Comparison of ENCODE assay signal across 21 mouse cellular contexts in the genomic region with DNA sequence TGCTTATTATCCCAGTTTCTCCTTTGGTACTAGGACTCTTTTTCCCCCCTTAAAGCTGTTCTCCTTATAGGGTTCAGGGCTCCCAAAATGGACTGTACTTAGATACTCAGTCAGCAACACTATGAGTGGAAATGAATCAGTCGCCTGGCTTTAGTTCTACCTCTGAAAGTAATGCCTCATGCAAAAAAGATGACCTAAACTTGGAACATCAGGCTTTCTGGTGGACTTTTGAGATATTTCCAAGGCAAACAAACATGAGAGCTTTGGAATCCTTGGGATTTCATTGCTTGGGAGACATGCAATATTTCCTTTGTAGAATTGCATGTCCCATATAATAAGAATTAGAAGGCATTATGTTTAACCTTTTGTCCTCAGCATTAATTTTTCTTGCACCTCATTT.
DNase-seq lines count a peak whose midpoint lies in the region; ATAC-seq lines count a peak whose summit lies in the region.
"Had no signal": no experiment of that assay in that cellular context is flagged by ENCODE, and none has a peak within 500 bp of the region (broad histone marks: within the 10 kb centered on the region; RNA-seq: fewer than 3 reads in every experiment).

No protein-coding gene starts in this region.

- no peak overlapping the region for H3K4me3 ChIP-seq in heart, embryonic 10.5 days
- no peak overlapping the region for H3K4me3 ChIP-seq in neural tube, embryonic 15.5 days (replicated peaks)
- H3K4me3 ChIP-seq: forebrain, embryonic 15.5 days; heart, embryonic 13.5 days; hindbrain, embryonic 15.5 days; kidney, embryonic 15.5 days; limb, embryonic 15.5 days had no signal

- 94% methylated on average over 1 of the region's 1 CpGs for WGBS in heart, embryonic 10.5 days
- WGBS in neural tube, embryonic 15.5 days = 94% methylated on average over 1 of the region's 1 CpGs

- no peak for ATAC-seq in neural tube, embryonic 15.5 days (ENCODE audit: low FRiP score)
- ATAC-seq: activated CD4-positive, CD25-positive, alpha-beta regulatory T cell, adult 4 months; forebrain, embryonic 15.5 days had no signal

- H3K27me3 ChIP-seq in heart, embryonic 10.5 days (ENCODE audit: insufficient read depth, poor library complexity, severe bottlenecking) = no peaks in the 10 kb centered on the region
- H3K27me3 ChIP-seq in neural tube, embryonic 15.5 days (replicated peaks) = no peaks in the 10 kb centered on the region
- H3K27me3 ChIP-seq: forebrain, embryonic 15.5 days; heart, embryonic 13.5 days; hindbrain, embryonic 15.5 days; kidney, embryonic 15.5 days; limb, embryonic 15.5 days had no signal

- H3K9me3 ChIP-seq in heart, embryonic 10.5 days = no peaks in the 10 kb centered on the region
- H3K9me3 ChIP-seq in neural tube, embryonic 15.5 days (replicated peaks) = no peaks in the 10 kb centered on the region
- H3K9me3 ChIP-seq: forebrain, embryonic 15.5 days; heart, embryonic 13.5 days; hindbrain, embryonic 15.5 days; kidney, embryonic 15.5 days; limb, embryonic 15.5 days had no signal

- H3K36me3 ChIP-seq in heart, embryonic 10.5 days = no peaks in the 10 kb centered on the region
- H3K36me3 ChIP-seq in neural tube, embryonic 15.5 days = no peaks in the 10 kb centered on the region
- H3K36me3 ChIP-seq: forebrain, embryonic 15.5 days; heart, embryonic 13.5 days; hindbrain, embryonic 15.5 days; kidney, embryonic 15.5 days; limb, embryonic 15.5 days had no signal

- no peak overlapping the region for H3K9ac ChIP-seq in neural tube, embryonic 15.5 days (replicated peaks)
- H3K9ac ChIP-seq: forebrain, embryonic 15.5 days; heart, embryonic 13.5 days; hindbrain, embryonic 15.5 days; kidney, embryonic 15.5 days; limb, embryonic 15.5 days had no signal

- no peaks in the 10 kb centered on the region for H3K4me1 ChIP-seq in heart, embryonic 10.5 days
- H3K4me1 ChIP-seq in neural tube, embryonic 15.5 days = peaks cover 7% of the 10 kb centered on the region; the same call in 1 of the 2 replicates
- H3K4me1 ChIP-seq: forebrain, embryonic 15.5 days; heart, embryonic 13.5 days; hindbrain, embryonic 15.5 days; limb, embryonic 15.5 days had no signal

- no peak overlapping the region for H3K4me2 ChIP-seq in neural tube, embryonic 15.5 days
- H3K4me2 ChIP-seq: forebrain, embryonic 15.5 days; heart, embryonic 13.5 days; hindbrain, embryonic 15.5 days; kidney, embryonic 15.5 days; limb, embryonic 15.5 days had no signal

- DNase-seq in heart, adult 8-10 months (ENCODE audit: low spot score) = peak; percentile 57
- no peak for DNase-seq in heart, embryonic 10.5 days (ENCODE audit: low spot score)
- DNase-seq in kidney, postnatal 14 days = peak; percentile 4
- no peak for DNase-seq in kidney, adult 11 months
- peak; percentile 72 for DNase-seq in 3T3-L1 (ENCODE audit: low read depth, low spot score)
- peak; percentile 29 for DNase-seq in fibroblast of lung, adult 2 months (ENCODE audit: low read depth)
- DNase-seq: adrenal gland, postnatal 10 days; cerebellum, adult 8-10 months; cerebellum, postnatal 36 days; gastrocnemius, postnatal 25 days; left cerebral cortex, postnatal 4 days; midbrain, embryonic 14.5 days; right cerebral cortex, postnatal 14 days; spleen, adult 18-20 months had no signal

- no peak overlapping the region for H3K27ac ChIP-seq in heart, embryonic 10.5 days
- no peak overlapping the region for H3K27ac ChIP-seq in neural tube, embryonic 15.5 days (replicated peaks)
- H3K27ac ChIP-seq: forebrain, embryonic 15.5 days; heart, embryonic 13.5 days; hindbrain, embryonic 15.5 days; kidney, embryonic 15.5 days; limb, embryonic 15.5 days had no signal

Comparison
In these comparisons a context has a peak if more than half of its experiments do, and no peak if none do; other contexts are left out.
1. DNase-seq: peak in heart, adult 8-10 months (single experiment), kidney, postnatal 14 days (single experiment), 3T3-L1 (single experiment) and fibroblast of lung, adult 2 months (single experiment); none in heart, embryonic 10.5 days (single experiment) and kidney, adult 11 months (single experiment).